Mouse (Mus musculus): ENCODE measurements around the gene Pms2. TPM values are rescaled to one million over a fixed set of nuclear protein-coding genes. Genes with fewer than 3 reads are reported as not detected.

Gene Pms2
- total and polyA plus RNA-seq, 3 experiments = 16.5 to 17.3 TPM; not detected in 1

DNA sequence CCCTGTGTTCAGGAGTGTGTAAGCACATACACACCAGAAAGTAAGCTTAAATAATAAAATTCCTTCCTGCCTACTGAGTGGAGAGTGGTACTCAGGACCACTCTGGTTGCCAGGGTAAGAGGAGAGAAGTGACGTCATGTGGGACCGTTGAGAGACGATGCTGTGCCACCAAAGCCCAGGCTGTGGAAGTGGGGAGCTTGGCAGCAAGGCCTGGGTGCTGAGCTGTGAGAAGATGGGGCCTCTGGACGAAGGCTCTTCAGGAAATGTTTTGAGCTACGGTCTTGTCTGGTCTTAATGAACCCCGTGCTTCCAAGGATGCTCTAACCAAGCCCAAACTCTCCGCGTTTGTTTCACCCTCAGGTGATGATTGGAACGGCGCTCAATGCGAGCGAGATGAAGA, 20.9 kb downstream of the Pms2 start:
- Histone ChIP-seq H3K9ac (ENCODE audit: control insufficient read depth, low read depth, low read length, poor library complexity, severe bottlenecking) (no peak overlapping the region), H3K36me3 (ENCODE audit: control insufficient read depth in 1 of 2, insufficient read depth in 2 of 2, low read length in 2 of 2) (peaks cover 0 to 3% of the 10 kb centered on the region in 2 experiments; a peak in 2 of 4 replicates), H3K27me3 (ENCODE audit: control insufficient read depth in 1 of 2, insufficient read depth in 2 of 2, low read length in 2 of 2) (no peaks in the 10 kb centered on the region), H3K27ac (ENCODE audit: control insufficient read depth, low read depth, low read length) (no peak overlapping the region), H3K9me3 (replicated peaks; ENCODE audit: insufficient read depth, low read length) (no peaks in the 10 kb centered on the region), H3K4me3 (ENCODE audit: control insufficient read depth in 1 of 2, insufficient read depth in 1 of 2, low read depth in 2 of 2, low read length in 2 of 2) (no peak overlapping the region), H3K79me2 (ENCODE audit: control insufficient read depth, insufficient read depth, low read length, poor library complexity) (no peaks in the 10 kb centered on the region), H3K4me1 (ENCODE audit: control insufficient read depth in 1 of 2, insufficient read depth in 2 of 2, low read length in 2 of 2) (no peaks in the 10 kb centered on the region)
- TF ChIP-seq CHD2 (IDR thresholded peaks at IDR 0.05; ENCODE audit: low read length) (no peak), ZC3H11A (IDR thresholded peaks at IDR 0.05; ENCODE audit: low read depth, low read length) (no peak), ELF1 (IDR thresholded peaks at IDR 0.05; ENCODE audit: low read depth, low read length) (no peak), MXI1 (IDR thresholded peaks at IDR 0.05; ENCODE audit: low read depth, low read length) (no peak), E2F4 (IDR thresholded peaks at IDR 0.05; ENCODE audit: borderline replicate concordance, low read depth, low read length) (no peak), MYB (IDR thresholded peaks at IDR 0.05; ENCODE audit: low read depth, low read length) (no peak), USF1 (IDR thresholded peaks at IDR 0.05; ENCODE audit: low read depth, low read length) (no peak), TAL1 (IDR thresholded peaks at IDR 0.05; ENCODE audit: low read length) (no peak), BHLHE40 (IDR thresholded peaks at IDR 0.05; ENCODE audit: borderline replicate concordance, low read depth, low read length) (no peak), MAFK (IDR thresholded peaks at IDR 0.05; ENCODE audit: borderline replicate concordance, low read depth, low read length) (no peak), ETS1 (IDR thresholded peaks at IDR 0.05; ENCODE audit: low read depth, low read length) (no peak), MAX (IDR thresholded peaks at IDR 0.05; ENCODE audit: low read length) (no peak)
- no peak for DNase-seq (ENCODE audit: low read depth, low spot score)

GRCm38 (mm10) chr5:143931863-143932580, 22.3 kb downstream of the Pms2 start:
- H3K9me3 ChIP-seq (replicated peaks; ENCODE audit: insufficient read depth, low read length) = no peaks in the 10 kb centered on the region
- DNase-seq (ENCODE audit: low read depth, low spot score) = no peak
- TF ChIP-seq ZKSCAN1 (IDR thresholded peaks at IDR 0.05; ENCODE audit: low read depth, low read length) = no peak
- no peak overlapping the region for H3K4me3 ChIP-seq (ENCODE audit: control insufficient read depth in 1 of 2, insufficient read depth in 1 of 2, low read depth in 2 of 2, low read length in 2 of 2)
- no peak overlapping the region for H3K27ac ChIP-seq (ENCODE audit: control insufficient read depth, low read depth, low read length)
- H3K79me2 ChIP-seq (ENCODE audit: control insufficient read depth, insufficient read depth, low read length, poor library complexity) = no peaks in the 10 kb centered on the region
- H3K27me3 ChIP-seq (ENCODE audit: control insufficient read depth in 1 of 2, insufficient read depth in 2 of 2, low read length in 2 of 2) = no peaks in the 10 kb centered on the region
- no peaks in the 10 kb centered on the region for H3K4me1 ChIP-seq (ENCODE audit: control insufficient read depth in 1 of 2, insufficient read depth in 2 of 2, low read length in 2 of 2)
- H3K9ac ChIP-seq (ENCODE audit: control insufficient read depth, low read depth, low read length, poor library complexity, severe bottlenecking) = no peak overlapping the region
- H3K36me3 ChIP-seq (ENCODE audit: control insufficient read depth in 1 of 2, insufficient read depth in 2 of 2, low read length in 2 of 2) = peaks cover 0 to 3% of the 10 kb centered on the region in 2 experiments; a peak in 1 of 4 replicates

- TF ChIP-seq POLR2AphosphoS5 (IDR thresholded peaks at IDR 0.05; ENCODE audit: borderline replicate concordance, low read depth, low read length) (no peak), BHLHE40 (IDR thresholded peaks at IDR 0.05; ENCODE audit: borderline replicate concordance, low read depth, low read length) (no peak), POLR2AphosphoS2 (IDR thresholded peaks at IDR 0.05; ENCODE audit: low read length) (no peak), TCF12 (IDR thresholded peaks at IDR 0.05; ENCODE audit: low read depth, low read length) (no peak), HCFC1 (IDR thresholded peaks at IDR 0.05; ENCODE audit: low read depth, low read length) (no peak), UBTF (IDR thresholded peaks at IDR 0.05; ENCODE audit: borderline replicate concordance, insufficient read depth, low read depth, low read length) (no peak), CHD2 (IDR thresholded peaks at IDR 0.05; ENCODE audit: low read length) (no peak), GATA1 (IDR thresholded peaks at IDR 0.05; ENCODE audit: low read depth, low read length) (no peak), SIN3A (IDR thresholded peaks at IDR 0.05; ENCODE audit: low read length) (no peak), SMC3 (IDR thresholded peaks at IDR 0.05; ENCODE audit: low read depth, low read length) (no peak)
- no peak within 1 kb of the TSS for H3K9ac ChIP-seq (ENCODE audit: control insufficient read depth, low read depth, low read length, poor library complexity, severe bottlenecking)
- no peaks in the 10 kb centered on the region for H3K27me3 ChIP-seq (ENCODE audit: control insufficient read depth in 1 of 2, insufficient read depth in 2 of 2, low read length in 2 of 2)
- no peak within 1 kb of the TSS for H3K4me3 ChIP-seq (ENCODE audit: control insufficient read depth in 1 of 2, insufficient read depth in 1 of 2, low read depth in 2 of 2, low read length in 2 of 2)
- no peaks in the 10 kb centered on the region for H3K79me2 ChIP-seq (ENCODE audit: control insufficient read depth, insufficient read depth, low read length, poor library complexity)
- no peaks in the 10 kb centered on the region for H3K9me3 ChIP-seq (replicated peaks; ENCODE audit: insufficient read depth, low read length)
- H3K4me1 ChIP-seq (ENCODE audit: control insufficient read depth in 1 of 2, insufficient read depth in 2 of 2, low read length in 2 of 2) = no peaks in the 10 kb centered on the region
- DNase-seq (ENCODE audit: low read depth, low spot score) = no peak
- peaks cover 0 to 3% of the 10 kb centered on the region in 2 experiments; a peak in 1 of 4 replicates for H3K36me3 ChIP-seq (ENCODE audit: control insufficient read depth in 1 of 2, insufficient read depth in 2 of 2, low read length in 2 of 2)
- H3K27ac ChIP-seq (ENCODE audit: control insufficient read depth, low read depth, low read length) = no peak within 1 kb of the TSS
Measured at GRCm38 (mm10) chr5:143932831-143933230, 23.1 kb downstream of the Pms2 start, which contains the start of gene Rsph10b. Rsph10b (plus strand) TSS chr5:143933035.
